Mouse (Mus musculus) stomach, postnatal 0 days (tissue): ENCODE results near the gene Bean1. TPM values are rescaled to one million over a fixed set of nuclear protein-coding genes. Genes with fewer than 3 reads are reported as not detected.

Source experiments
- ATAC-seq: fragments of 200-750 bp; cut with Nextera tagmentation; 2 replicates; pipeline ENCODE4 v1.8.0; 2017; ENCODE audit not compliant: low FRiP score, low TSS enrichment
- DNase-seq: peaks from one replicate; pipeline ENCODE4 v3.0.0-alpha.2; 2016; ENCODE audit warnings: low spot score
- H3K27ac ChIP-seq: fragments of 300-500 bp; sonication (generic); replicated peaks from 2 replicates; pipeline ENCODE4 v1.5.1; 2014; ENCODE audit warnings: mild to moderate bottlenecking, control low read depth
- H3K27me3 ChIP-seq: fragments of 300-500 bp; sonication (generic); 2 replicates; pipeline ENCODE4 v1.6.1; 2014; ENCODE audit warnings: low read length; ENCODE audit not compliant: control insufficient read depth, insufficient read depth
- H3K36me3 ChIP-seq: fragments of 300-500 bp; sonication (generic); 2 replicates; pipeline ENCODE4 v1.6.1; 2014; ENCODE audit warnings: low read length, mixed read lengths; ENCODE audit not compliant: control insufficient read depth, insufficient read depth
- H3K4me1 ChIP-seq: fragments of 300-500 bp; sonication (generic); replicated peaks from 2 replicates; pipeline ENCODE4 v1.6.1; 2014; ENCODE audit warnings: antibody characterized with exemption; ENCODE audit not compliant: control insufficient read depth, insufficient read depth
- H3K4me2 ChIP-seq: fragments of 300-500 bp; sonication (generic); replicated peaks from 2 replicates; pipeline ENCODE4 v1.6.1; 2014; ENCODE audit warnings: low read depth, mild to moderate bottlenecking, control low read depth, moderate library complexity
- H3K4me3 ChIP-seq: fragments of 300-500 bp; sonication (generic); 2 replicates; pipeline ENCODE4 v1.5.1; 2014; ENCODE audit warnings: low read depth, low read length, control low read depth
- H3K9ac ChIP-seq: fragments of 300-500 bp; sonication (generic); 2 replicates; pipeline ENCODE4 v1.6.1; 2014; ENCODE audit warnings: mild to moderate bottlenecking, low read length, control low read depth, mixed read lengths
- H3K9me3 ChIP-seq: fragments of 300-500 bp; sonication (generic); 2 replicates; pipeline ENCODE4 v1.6.1; 2016; ENCODE audit warnings: low read length; ENCODE audit not compliant: control insufficient read depth
- CTCF ChIP-seq: IDR thresholded peaks from 2 replicates; pipeline ENCODE4 v1.5.1; 2016; ENCODE audit warnings: antibody characterized with exemption, low read depth, mild to moderate bottlenecking, moderate library complexity
- EP300 ChIP-seq: optimal IDR thresholded peaks from 2 replicates; pipeline ENCODE3; 2016; ENCODE audit warnings: antibody characterized with exemption
- WGBS: fragments of 180-500 bp; shearing (Covaris S2); extraction: QIAGEN DNeasy Blood & Tissue Kit; methylation state at CpG from one replicate; pipeline ENCODE4 v1.1.7; 2014; 5-methylcytosine and 5-hydroxymethylcytosine counted together
- polyA plus RNA-seq: library from polyadenylated mRNA; unstranded; fragments of >200 nt; fragmentation: Nextera tagmentation; extraction: Ambion mirVana; gene quantifications from 2 replicates; pipeline ENCODE4 v1.2.1, GENCODE M21; 2015

Bean1 gene
- polyA plus RNA-seq, 1 experiment from 2014 or later, result 0.81 TPM

GRCm38 (mm10) chr8:104142415-104142814 lies 27.8 kb upstream of the Bean1 start:
- WGBS, result 87% methylated on average over 25 of the region's 25 CpGs
- no peak overlapping the region for H3K9ac ChIP-seq
- DNase-seq (no peak), ATAC-seq (no peak)
- TF ChIP-seq CTCF, result no peak
- no peak for TF ChIP-seq EP300
- no peaks in the 10 kb centered on the region for H3K9me3 ChIP-seq
- H3K27ac ChIP-seq, result no peak overlapping the region
- no peak overlapping the region for H3K4me3 ChIP-seq
- no peaks in the 10 kb centered on the region for H3K4me1 ChIP-seq
- H3K36me3 ChIP-seq, result no peaks in the 10 kb centered on the region
- H3K4me2 ChIP-seq, result no peak overlapping the region
- no peaks in the 10 kb centered on the region for H3K27me3 ChIP-seq

DNA sequence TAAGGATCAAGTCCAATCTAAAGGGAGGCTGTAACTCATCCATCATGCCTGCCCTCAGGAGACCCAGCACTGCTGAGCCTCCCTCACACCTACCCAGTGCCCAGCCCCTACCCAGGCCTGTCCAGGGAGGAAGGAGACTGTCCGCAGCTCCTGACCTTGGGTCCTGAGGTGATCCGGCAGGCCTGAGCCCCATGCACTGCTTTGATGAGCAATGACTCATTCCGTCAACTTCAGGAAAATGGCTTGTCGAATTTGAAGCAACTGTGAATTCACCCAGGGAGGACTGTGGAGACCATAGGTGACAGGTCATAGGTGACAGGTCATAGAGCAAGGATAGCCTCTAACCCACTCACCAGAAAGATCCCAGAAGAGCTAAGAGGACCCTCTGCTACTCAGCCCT lies 26.9 kb upstream of the Bean1 start:
- ATAC-seq, result no peak
- DNase-seq, result no peak
- no peaks in the 10 kb centered on the region for H3K36me3 ChIP-seq

GRCm38 (mm10) chr8:104144434-104145216 lies 25.6 kb upstream of the Bean1 start:
- DNase-seq (no peak), ATAC-seq (no peak)
- H3K9ac ChIP-seq, result no peak overlapping the region
- WGBS, result 62% methylated on average over 13 of the region's 13 CpGs
- TF ChIP-seq EP300 (no peak), CTCF (peak; percentile 55)
- H3K27me3 ChIP-seq, result no peaks in the 10 kb centered on the region
- no peaks in the 10 kb centered on the region for H3K36me3 ChIP-seq
- H3K4me2 ChIP-seq, result no peak overlapping the region
- H3K9me3 ChIP-seq, result no peaks in the 10 kb centered on the region
- no peak overlapping the region for H3K27ac ChIP-seq
- H3K4me1 ChIP-seq, result no peaks in the 10 kb centered on the region
- H3K4me3 ChIP-seq, result no peak overlapping the region

More for the DNA sequence above, 26.9 kb upstream of the Bean1 start:
- Histone ChIP-seq H3K4me2 (no peak overlapping the region), H3K27me3 (no peaks in the 10 kb centered on the region), H3K27ac (no peak overlapping the region), H3K9me3 (no peaks in the 10 kb centered on the region), H3K4me1 (no peaks in the 10 kb centered on the region), H3K4me3 (no peak overlapping the region), H3K9ac (no peak overlapping the region)
- WGBS, result 58% methylated on average over 4 of the region's 4 CpGs
- TF ChIP-seq EP300, result no peak
- TF ChIP-seq CTCF, result no peak

DNA sequence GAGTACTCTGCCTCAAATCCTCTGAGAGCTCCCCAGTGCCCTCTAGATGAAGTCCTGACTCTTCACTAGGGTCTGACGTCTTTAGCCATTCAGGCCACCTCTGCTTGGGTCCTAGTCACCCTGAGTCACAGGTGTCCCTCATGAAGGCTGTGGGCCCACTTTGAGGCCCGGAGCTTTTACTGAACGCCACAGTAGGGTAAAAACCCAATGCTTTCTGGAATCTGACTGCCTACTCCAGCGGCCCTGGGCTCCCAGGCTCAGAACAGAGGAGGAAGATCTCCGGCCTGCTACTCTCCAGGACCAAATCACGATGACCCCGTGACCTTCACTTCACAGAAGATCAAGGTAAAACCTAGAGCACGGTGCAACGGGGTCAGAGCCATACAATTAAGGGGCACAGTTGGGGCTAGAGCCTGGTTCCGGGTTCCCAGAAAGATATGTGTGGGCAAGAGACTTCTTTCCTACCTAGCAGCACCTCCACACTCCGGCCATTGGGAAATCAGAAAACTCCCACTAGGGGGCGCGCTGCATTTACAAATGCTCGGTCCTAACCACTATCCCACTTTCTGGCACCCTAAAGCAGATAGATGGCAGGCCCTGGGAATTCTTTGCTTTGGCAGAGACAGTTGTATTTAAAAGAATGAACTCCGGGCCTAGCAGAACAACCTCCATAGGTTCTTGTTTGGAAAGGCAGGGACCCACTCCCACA lies 24.1 kb upstream of the Bean1 start:
- DNase-seq, result peak; percentile 85
- ATAC-seq, result peak; percentile 71
- Histone ChIP-seq H3K9me3 (no peaks in the 10 kb centered on the region), H3K36me3 (no peaks in the 10 kb centered on the region), H3K4me2 (no peak overlapping the region), H3K27me3 (no peaks in the 10 kb centered on the region), H3K4me3 (no peak overlapping the region), H3K9ac (no peak overlapping the region), H3K4me1 (no peaks in the 10 kb centered on the region), H3K27ac (no peak overlapping the region)
- no peak for TF ChIP-seq EP300
- TF ChIP-seq CTCF, result peak; percentile 85
- 36% methylated on average over 15 of the region's 15 CpGs for WGBS

- Histone ChIP-seq H3K9me3 (no peaks in the 10 kb centered on the region), H3K27ac (no peak overlapping the region), H3K4me3 (no peak overlapping the region), H3K4me2 (no peak overlapping the region), H3K36me3 (no peaks in the 10 kb centered on the region), H3K27me3 (no peaks in the 10 kb centered on the region), H3K9ac (no peak overlapping the region), H3K4me1 (no peaks in the 10 kb centered on the region)
- 81% methylated on average over 15 of the region's 15 CpGs for WGBS
- no peak for ATAC-seq
- no peak for TF ChIP-seq CTCF
- no peak for TF ChIP-seq EP300
- no peak for DNase-seq
Observed at GRCm38 (mm10) chr8:104146717-104147494, 23.3 kb upstream of the Bean1 start.
